Mouse (Mus musculus) liver, embryonic 16.5 days (tissue): ENCODE results near the gene Hdhd5. TPM values are rescaled to one million over a fixed set of nuclear protein-coding genes. Genes with fewer than 3 reads are reported as not detected.

Source experiments
- ATAC-seq: fragments of 200-750 bp; cut with Nextera tagmentation; 2 replicates; pipeline ENCODE4 v1.8.0; 2017; ENCODE audit warnings: low read depth, mild to moderate bottlenecking, moderate number of reproducible peaks, moderate library complexity
- H3K27ac ChIP-seq: fragments of 300-500 bp; sonication (generic); 2 replicates; pipeline ENCODE4 v1.5.1; 2014; ENCODE audit warnings: mild to moderate bottlenecking, low read length
- H3K27me3 ChIP-seq: fragments of 300-500 bp; sonication (generic); 2 replicates; pipeline ENCODE4 v1.6.1; 2014; ENCODE audit warnings: low read depth, low read length, mixed read lengths; ENCODE audit not compliant: control insufficient read depth, insufficient read depth
- H3K36me3 ChIP-seq: fragments of 300-500 bp; sonication (generic); 2 replicates; pipeline ENCODE4 v1.6.1; 2014; ENCODE audit warnings: mild to moderate bottlenecking; ENCODE audit not compliant: control insufficient read depth, insufficient read depth
- H3K4me1 ChIP-seq: fragments of 300-500 bp; sonication (generic); 2 replicates; pipeline ENCODE4 v1.6.1; 2014; ENCODE audit warnings: low read depth, low read length, mixed read lengths; ENCODE audit not compliant: control insufficient read depth
- H3K4me2 ChIP-seq: fragments of 300-500 bp; sonication (generic); 2 replicates; pipeline ENCODE4 v1.6.1; 2014; ENCODE audit warnings: low read depth, low read length, mixed read lengths
- H3K4me3 ChIP-seq: fragments of 300-500 bp; sonication (generic); 2 replicates; pipeline ENCODE4 v1.5.1; 2014; ENCODE audit warnings: low read depth, mild to moderate bottlenecking, low read length
- H3K9ac ChIP-seq: fragments of 300-500 bp; sonication (generic); 2 replicates; pipeline ENCODE4 v1.6.1; 2014; ENCODE audit warnings: low read depth, low read length
- H3K9me3 ChIP-seq: fragments of 300-500 bp; sonication (generic); replicated peaks from 2 replicates; pipeline ENCODE4 v1.6.1; 2016; ENCODE audit warnings: low read length; ENCODE audit not compliant: control insufficient read depth
- WGBS: fragments of 180-500 bp; shearing (Covaris S2); extraction: QIAGEN DNeasy Blood & Tissue Kit; methylation state at CpG from one replicate; pipeline ENCODE4 v1.1.7; 2014; ENCODE audit not compliant: insufficient replicate concordance; 5-methylcytosine and 5-hydroxymethylcytosine counted together
- polyA plus RNA-seq: library from polyadenylated mRNA; unstranded; fragments of >200 nt; fragmentation: Nextera tagmentation; extraction: Ambion mirVana; gene quantifications from 2 replicates; pipeline ENCODE4 v1.2.1, GENCODE M21; 2015

Hdhd5 gene
- polyA plus RNA-seq, 1 experiment from 2014 or later, result 9.5 TPM

- WGBS, result 87% methylated on average over 14 of the region's 14 CpGs
- Histone ChIP-seq H3K36me3 (peaks cover 17% of the 10 kb centered on the region), H3K4me3 (no peak overlapping the region), H3K27me3 (no peaks in the 10 kb centered on the region), H3K27ac (no peak overlapping the region), H3K4me2 (no peak overlapping the region), H3K9ac (no peak overlapping the region), H3K4me1 (peaks cover 27% of the 10 kb centered on the region), H3K9me3 (no peaks in the 10 kb centered on the region)
- no peak for ATAC-seq
These were observed 49.1 kb downstream of the Hdhd5 start for GRCm38 (mm10) chr6:120482021-120482420.

GRCm38 (mm10) chr6:120481538-120481937 lies 49.6 kb downstream of the Hdhd5 start:
- Histone ChIP-seq H3K36me3 (peaks cover 20% of the 10 kb centered on the region), H3K4me1 (peaks cover 27% of the 10 kb centered on the region), H3K4me3 (no peak overlapping the region), H3K4me2 (no peak overlapping the region), H3K9ac (no peak overlapping the region), H3K9me3 (no peaks in the 10 kb centered on the region), H3K27ac (no peak overlapping the region), H3K27me3 (no peaks in the 10 kb centered on the region)
- WGBS, result 73% methylated on average over 6 of the region's 6 CpGs
- ATAC-seq, result no peak

- Histone ChIP-seq H3K4me2 (no peak overlapping the region), H3K27ac (no peak overlapping the region), H3K4me1 (peaks cover 19% of the 10 kb centered on the region), H3K36me3 (peaks cover 21% of the 10 kb centered on the region), H3K4me3 (no peak overlapping the region), H3K27me3 (no peaks in the 10 kb centered on the region), H3K9me3 (no peaks in the 10 kb centered on the region), H3K9ac (no peak overlapping the region)
- 78% methylated on average over 5 of the region's 5 CpGs for WGBS
- no peak for ATAC-seq
These were observed 50.8 kb downstream of the Hdhd5 start for GRCm38 (mm10) chr6:120480361-120480760.

- Histone ChIP-seq H3K4me3 (no peak overlapping the region), H3K36me3 (peaks cover 22% of the 10 kb centered on the region), H3K4me1 (peaks cover 13% of the 10 kb centered on the region), H3K4me2 (no peak overlapping the region), H3K9me3 (no peaks in the 10 kb centered on the region), H3K27me3 (no peaks in the 10 kb centered on the region), H3K27ac (no peak overlapping the region), H3K9ac (no peak overlapping the region)
- no peak for ATAC-seq
- 31% methylated on average over 2 of the region's 2 CpGs for WGBS
These were observed 51.8 kb downstream of the Hdhd5 start for GRCm38 (mm10) chr6:120479302-120479701.

- no peaks in the 10 kb centered on the region for H3K9me3 ChIP-seq
- no peaks in the 10 kb centered on the region for H3K27me3 ChIP-seq
- 70% methylated on average over 8 of the region's 8 CpGs for WGBS
- no peak overlapping the region for H3K4me2 ChIP-seq
- H3K9ac ChIP-seq, result no peak overlapping the region
- H3K4me1 ChIP-seq, result peaks cover 27% of the 10 kb centered on the region
- peak overlapping the region; percentile 45; the same call in 1 of the 2 replicates for H3K27ac ChIP-seq
- peak; percentile 83 for ATAC-seq
- peaks cover 5% of the 10 kb centered on the region for H3K36me3 ChIP-seq
- H3K4me3 ChIP-seq, result no peak overlapping the region
These were observed 55.8 kb downstream of the Hdhd5 start for GRCm38 (mm10) chr6:120475288-120475687.

GRCm38 (mm10) chr6:120473427-120473826 lies 57.7 kb downstream of the Hdhd5 start:
- H3K9me3 ChIP-seq, result no peaks in the 10 kb centered on the region
- 0 out of 2 replicates have a peak overlapping the region, but pooled peaks have one; percentile 25 for H3K27ac ChIP-seq
- H3K36me3 ChIP-seq, result peaks cover 5% of the 10 kb centered on the region
- H3K4me3 ChIP-seq, result no peak overlapping the region
- H3K4me2 ChIP-seq, result peak overlapping the region; percentile 31; the same call in 1 of the 2 replicates
- peaks cover 36% of the 10 kb centered on the region for H3K4me1 ChIP-seq
- no peaks in the 10 kb centered on the region for H3K27me3 ChIP-seq
- peak; percentile 59 for ATAC-seq
- H3K9ac ChIP-seq, result no peak overlapping the region
- WGBS, result 32% methylated on average over 5 of the region's 5 CpGs

GRCm38 (mm10) chr6:120472455-120473140 lies 58.5 kb downstream of the Hdhd5 start:
- no peaks in the 10 kb centered on the region for H3K9me3 ChIP-seq
- no peaks in the 10 kb centered on the region for H3K27me3 ChIP-seq
- peak overlapping the region; percentile 19 for H3K4me2 ChIP-seq
- peaks cover 39% of the 10 kb centered on the region for H3K4me1 ChIP-seq
- H3K9ac ChIP-seq, result no peak overlapping the region
- 53% methylated on average over 8 of the region's 8 CpGs for WGBS
- H3K36me3 ChIP-seq, result peaks cover 5% of the 10 kb centered on the region
- no peak overlapping the region for H3K4me3 ChIP-seq
- H3K27ac ChIP-seq, result peak overlapping the region; percentile 5; the same call in 1 of the 2 replicates
- no peak for ATAC-seq

- WGBS, result 19% methylated on average over 5 of the region's 5 CpGs
These were observed 59.1 kb downstream of the Hdhd5 start for GRCm38 (mm10) chr6:120471991-120472441.

GRCm38 (mm10) chr6:120470666-120471065 lies 60.5 kb downstream of the Hdhd5 start:
- H3K9me3 ChIP-seq, result no peaks in the 10 kb centered on the region
- 40% methylated on average over 1 of the region's 1 CpGs for WGBS
- no peak overlapping the region for H3K4me3 ChIP-seq
- H3K27ac ChIP-seq, result peak overlapping the region; percentile 58; the same call in 1 of the 2 replicates
- H3K9ac ChIP-seq, result no peak overlapping the region
- ATAC-seq, result no peak
- no peaks in the 10 kb centered on the region for H3K27me3 ChIP-seq
- H3K4me2 ChIP-seq, result peak overlapping the region; percentile 8; the same call in 1 of the 2 replicates
- H3K4me1 ChIP-seq, result peaks cover 53% of the 10 kb centered on the region
- H3K36me3 ChIP-seq, result peaks cover 2% of the 10 kb centered on the region; the same call in 1 of the 2 replicates

More at GRCm38 (mm10) chr6:120471991-120472441, 59.1 kb downstream of the Hdhd5 start:
- H3K4me3 ChIP-seq, result no peak overlapping the region; the same call in 1 of the 2 replicates
- H3K4me2 ChIP-seq, result peak overlapping the region; percentile 19; the same call in 1 of the 2 replicates
- ATAC-seq, result no peak
- H3K9me3 ChIP-seq, result no peaks in the 10 kb centered on the region
- peak overlapping the region; percentile 3; the same call in 1 of the 2 replicates for H3K9ac ChIP-seq
- no peaks in the 10 kb centered on the region for H3K27me3 ChIP-seq
- H3K4me1 ChIP-seq, result peaks cover 44% of the 10 kb centered on the region
- peaks cover 4% of the 10 kb centered on the region; the same call in 1 of the 2 replicates for H3K36me3 ChIP-seq
- peak overlapping the region; percentile 35 for H3K27ac ChIP-seq
